Mouse (Mus musculus) kidney, embryonic 16.5 days (tissue): ENCODE data around the gene Crk. TPM values are rescaled to one million over a fixed set of nuclear protein-coding genes. Genes with fewer than 3 reads are reported as not detected.
"Not testable (repeated sequence)": the region's sequence is repeated elsewhere in the genome, so short reads cannot be mapped to it uniquely, and the experiment has no call there.

Source experiments
- ATAC-seq: fragments of 200-750 bp; cut with Nextera tagmentation; 2 replicates; pipeline ENCODE4 v1.8.0; 2017; ENCODE audit warnings: moderate TSS enrichment; ENCODE audit not compliant: low FRiP score, low TSS enrichment
- H3K27ac ChIP-seq: fragments of 300-500 bp; sonication (generic); 2 replicates; pipeline ENCODE4 v1.5.1; 2014; ENCODE audit warnings: low read length
- H3K27me3 ChIP-seq: fragments of 300-500 bp; sonication (generic); 2 replicates; pipeline ENCODE4 v1.6.1; 2014; ENCODE audit warnings: low read length, control low read depth, mixed read lengths; ENCODE audit not compliant: insufficient read depth
- H3K36me3 ChIP-seq: fragments of 300-500 bp; sonication (generic); 2 replicates; pipeline ENCODE4 v1.6.1; 2014; ENCODE audit warnings: low read length, control low read depth, mixed read lengths; ENCODE audit not compliant: insufficient read depth
- H3K4me1 ChIP-seq: fragments of 300-500 bp; sonication (generic); 2 replicates; pipeline ENCODE4 v1.6.1; 2014; ENCODE audit warnings: low read length, control low read depth, mixed read lengths; ENCODE audit not compliant: insufficient read depth
- H3K4me2 ChIP-seq: fragments of 300-500 bp; sonication (generic); replicated peaks from 2 replicates; pipeline ENCODE4 v1.6.1; 2014; ENCODE audit warnings: low read depth, low read length
- H3K4me3 ChIP-seq: fragments of 300-500 bp; sonication (generic); 2 replicates; pipeline ENCODE4 v1.5.1; 2014; ENCODE audit warnings: mild to moderate bottlenecking, low read length
- H3K9ac ChIP-seq: fragments of 300-500 bp; sonication (generic); replicated peaks from 2 replicates; pipeline ENCODE4 v1.6.1; 2014; ENCODE audit warnings: low read length
- H3K9me3 ChIP-seq: fragments of 300-500 bp; sonication (generic); 2 replicates; pipeline ENCODE4 v1.6.1; 2016; ENCODE audit warnings: low read length, control low read depth
- WGBS: fragments of 180-500 bp; shearing (Covaris S2); extraction: QIAGEN DNeasy Blood & Tissue Kit; methylation state at CpG from one replicate; pipeline ENCODE4 v1.1.7; 2014; 5-methylcytosine and 5-hydroxymethylcytosine counted together
- polyA plus RNA-seq: library from polyadenylated mRNA; unstranded; fragments of >200 nt; fragmentation: Nextera tagmentation; extraction: Ambion mirVana; gene quantifications from 2 replicates; pipeline ENCODE4 v1.2.1, GENCODE M21; 2015

Crk gene
- polyA plus RNA-seq, 1 experiment from 2014 or later, result 136 TPM

DNA sequence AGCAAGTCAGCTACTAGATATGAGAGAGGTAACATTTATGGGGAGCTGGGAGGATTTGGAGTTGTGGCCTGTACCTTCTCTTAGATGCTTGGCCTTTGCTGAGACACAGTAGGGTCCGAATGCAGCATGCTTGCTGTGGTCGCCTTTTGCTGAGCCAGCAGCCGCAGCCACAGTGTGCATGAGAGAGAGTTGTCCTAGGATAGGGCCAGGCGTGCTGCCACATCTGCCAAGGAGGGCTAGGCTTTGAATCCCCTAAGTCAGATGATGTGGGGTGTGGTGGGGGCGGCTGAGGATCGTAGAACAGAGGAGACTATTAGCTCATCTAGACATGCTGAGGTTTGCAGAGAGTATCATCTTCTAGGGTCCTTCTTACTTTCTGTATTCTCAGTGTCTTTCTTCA lies 23.7 kb downstream of the Crk start:
- WGBS, result 86% methylated on average over 6 of the region's 6 CpGs
- Histone ChIP-seq H3K4me1 (no peaks in the 10 kb centered on the region), H3K27ac (no peak overlapping the region), H3K36me3 (peaks cover 57% of the 10 kb centered on the region), H3K4me3 (no peak overlapping the region), H3K9ac (no peak overlapping the region), H3K4me2 (no peak overlapping the region), H3K27me3 (no peaks in the 10 kb centered on the region), H3K9me3 (no peaks in the 10 kb centered on the region)
- no peak for ATAC-seq

GRCm38 (mm10) chr11:75703748-75704147 lies 24.7 kb downstream of the Crk start:
- no peak overlapping the region for H3K27ac ChIP-seq
- no peaks in the 10 kb centered on the region for H3K4me1 ChIP-seq
- no peak overlapping the region for H3K4me3 ChIP-seq
- no peaks in the 10 kb centered on the region for H3K9me3 ChIP-seq
- H3K4me2 ChIP-seq, result no peak overlapping the region
- no peak overlapping the region for H3K9ac ChIP-seq
- H3K27me3 ChIP-seq, result no peaks in the 10 kb centered on the region
- 82% methylated on average over 2 of the region's 2 CpGs for WGBS
- no peak for ATAC-seq
- peaks cover 48% of the 10 kb centered on the region for H3K36me3 ChIP-seq

- Histone ChIP-seq H3K27ac (no peak overlapping the region), H3K9ac (no peak overlapping the region), H3K9me3 (no peaks in the 10 kb centered on the region), H3K4me3 (no peak overlapping the region), H3K4me2 (no peak overlapping the region), H3K4me1 (no peaks in the 10 kb centered on the region), H3K36me3 (no peaks in the 10 kb centered on the region), H3K27me3 (no peaks in the 10 kb centered on the region)
- 97% methylated on average over 1 of the region's 1 CpGs for WGBS
- ATAC-seq, result no peak
Observed at GRCm38 (mm10) chr11:75713949-75714348, 34.9 kb downstream of the Crk start.

- ATAC-seq, result no peak
- H3K4me1 ChIP-seq, result no peaks in the 10 kb centered on the region
- 32% methylated on average over 12 of the region's 12 CpGs for WGBS
- 0 out of 2 replicates have a peak, but pooled peaks cover 1% of the 10 kb centered on the region for H3K9me3 ChIP-seq
- no peak overlapping the region for H3K4me3 ChIP-seq
- H3K36me3 ChIP-seq, result no peaks in the 10 kb centered on the region
- H3K27me3 ChIP-seq, result no peaks in the 10 kb centered on the region
- no peak overlapping the region for H3K4me2 ChIP-seq
- H3K27ac ChIP-seq, result no peak overlapping the region
- H3K9ac ChIP-seq, result no peak overlapping the region
Observed at GRCm38 (mm10) chr11:75715556-75715955, 36.5 kb downstream of the Crk start.

DNA sequence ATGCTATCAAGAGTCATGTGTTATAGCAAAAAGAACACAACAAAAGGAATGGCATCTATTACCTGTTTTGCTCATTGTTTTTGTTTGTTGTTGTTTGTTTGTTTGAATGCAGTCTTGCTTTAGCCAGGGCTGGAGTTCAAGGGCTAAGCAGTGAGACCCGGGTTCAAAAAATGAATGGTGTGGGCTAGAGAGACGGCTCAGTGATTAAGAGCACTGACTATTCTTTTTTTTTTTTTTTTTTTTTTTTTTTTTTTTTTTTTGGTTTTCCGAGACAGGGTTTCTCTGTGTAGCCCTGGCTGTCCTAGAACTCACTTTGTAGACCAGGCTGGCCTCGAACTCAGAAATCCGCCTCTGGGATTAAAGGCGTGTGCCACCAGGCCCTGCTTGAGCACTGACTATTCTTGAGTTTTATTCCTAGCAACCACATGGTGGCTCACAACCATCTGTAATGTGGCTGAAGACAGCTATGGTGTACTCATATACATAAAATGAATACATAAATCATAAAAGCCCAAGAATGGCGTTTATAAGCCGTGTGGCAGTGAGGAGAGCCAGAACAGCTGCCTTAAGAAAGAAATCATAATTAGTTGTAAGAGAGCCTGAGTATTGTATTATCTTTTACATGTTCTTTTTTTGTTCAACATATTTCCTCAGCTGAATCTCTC lies 37.7 kb downstream of the Crk start:
- Histone ChIP-seq H3K4me3 (no peak overlapping the region), H3K36me3 (no peaks in the 10 kb centered on the region), H3K9me3 (peaks cover 6% of the 10 kb centered on the region; the same call in 1 of the 2 replicates), H3K27ac (no peak overlapping the region), H3K9ac (no peak overlapping the region), H3K4me2 (no peak overlapping the region), H3K4me1 (no peaks in the 10 kb centered on the region), H3K27me3 (no peaks in the 10 kb centered on the region)
- no peak for ATAC-seq
- 72% methylated on average over 8 of the region's 8 CpGs for WGBS

DNA sequence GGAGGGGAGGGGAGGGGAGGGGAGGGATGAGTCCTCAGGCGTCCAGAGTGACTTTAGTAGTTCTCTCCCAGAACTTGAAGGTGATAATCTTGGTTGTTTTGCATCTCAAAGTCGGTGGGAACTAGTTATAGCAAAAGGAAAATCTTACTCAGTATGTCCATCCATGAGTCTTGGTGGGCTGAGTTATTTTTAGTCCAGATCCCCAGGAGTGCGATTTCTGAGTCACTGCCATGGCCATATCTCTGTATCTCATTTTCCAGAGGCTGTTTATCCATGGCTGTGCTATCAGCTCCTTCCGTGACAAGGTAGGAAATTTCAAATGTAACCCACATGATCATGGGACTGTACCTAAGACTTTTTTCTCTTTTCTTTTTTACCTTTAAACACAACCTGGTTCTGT lies 43.3 kb downstream of the Crk start:
- Histone ChIP-seq H3K4me3 (no peak overlapping the region), H3K27ac (no peak overlapping the region), H3K9me3 (peaks cover 6% of the 10 kb centered on the region; the same call in 1 of the 2 replicates), H3K27me3 (no peaks in the 10 kb centered on the region), H3K9ac (no peak overlapping the region), H3K4me2 (no peak overlapping the region), H3K36me3 (no peaks in the 10 kb centered on the region), H3K4me1 (no peaks in the 10 kb centered on the region)
- no peak for ATAC-seq
- WGBS, result 57% methylated on average over 4 of the region's 4 CpGs

DNA sequence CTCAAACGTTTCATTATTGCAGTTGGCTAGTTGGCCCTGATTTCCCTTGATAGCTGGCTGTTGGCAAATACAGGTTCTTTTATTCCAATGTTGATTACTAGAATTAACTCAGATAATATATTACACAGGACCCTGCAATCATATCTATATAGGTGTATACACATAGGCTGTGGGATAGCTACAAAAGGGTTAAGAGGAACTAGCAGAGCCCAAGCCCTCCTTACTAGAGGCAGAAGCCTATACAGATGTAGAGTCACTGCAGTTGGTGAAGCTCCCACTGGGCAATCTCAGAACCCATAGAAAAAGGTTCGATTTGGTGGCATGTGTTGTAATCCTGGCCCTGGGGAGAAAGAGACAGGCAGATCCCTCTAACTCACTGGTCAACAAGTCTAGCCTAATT lies 48.1 kb downstream of the Crk start:
- Histone ChIP-seq H3K9ac (no peak overlapping the region), H3K27ac (no peak overlapping the region), H3K36me3 (no peaks in the 10 kb centered on the region), H3K9me3 (no peaks in the 10 kb centered on the region), H3K4me3 (no peak overlapping the region), H3K4me2 (no peak overlapping the region), H3K27me3 (no peaks in the 10 kb centered on the region), H3K4me1 (peaks cover 7% of the 10 kb centered on the region)
- WGBS, result 77% methylated on average over 2 of the region's 2 CpGs
- ATAC-seq, result no peak

- H3K4me3 ChIP-seq, H3K27me3 ChIP-seq, H3K36me3 ChIP-seq, H3K9ac ChIP-seq, H3K27ac ChIP-seq, H3K4me2 ChIP-seq, ATAC-seq, H3K9me3 ChIP-seq, H3K4me1 ChIP-seq: not testable (repeated sequence)
- 94% methylated on average over 6 of the region's 6 CpGs for WGBS
Observed at GRCm38 (mm10) chr11:75727659-75728058, 48.6 kb downstream of the Crk start.

- H3K4me1 ChIP-seq, result peaks cover 30% of the 10 kb centered on the region
- WGBS, result under 1% methylated on average over 76 of the region's 76 CpGs
- H3K36me3 ChIP-seq, result no peaks in the 10 kb centered on the region
- peak; percentile 96 for ATAC-seq
- peak within 1 kb of the TSS; percentile 89 for H3K4me2 ChIP-seq
- H3K4me3 ChIP-seq, result peak within 1 kb of the TSS; percentile 91
- no peaks in the 10 kb centered on the region for H3K27me3 ChIP-seq
- no peaks in the 10 kb centered on the region for H3K9me3 ChIP-seq
- peak within 1 kb of the TSS; percentile 98 for H3K27ac ChIP-seq
- peak within 1 kb of the TSS; percentile 99 for H3K9ac ChIP-seq
Observed at GRCm38 (mm10) chr11:75732434-75733226, 53.6 kb downstream of the Crk start, which contains the start of gene Ywhae. TSS of gene Ywhae (plus strand) at chr11:75732869.
